Mouse (Mus musculus) heart, adult 2 months (tissue): ENCODE results near the gene Rnf43.

Experiments used
- CTCF ChIP-seq: fragments of 200-600 bp; IDR thresholded peaks from 2 replicates; pipeline ENCODE4 v1.8.1; 2022; ENCODE audit warnings: antibody characterized with exemption, mild to moderate bottlenecking, moderate library complexity
- POLR2A ChIP-seq: fragments of 200-500 bp; IDR thresholded peaks from 2 replicates; pipeline ENCODE4 v1.6.1; 2011; ENCODE audit warnings: mild to moderate bottlenecking, low read depth, low read length, control low read depth; ENCODE audit not compliant: insufficient read depth

DNA sequence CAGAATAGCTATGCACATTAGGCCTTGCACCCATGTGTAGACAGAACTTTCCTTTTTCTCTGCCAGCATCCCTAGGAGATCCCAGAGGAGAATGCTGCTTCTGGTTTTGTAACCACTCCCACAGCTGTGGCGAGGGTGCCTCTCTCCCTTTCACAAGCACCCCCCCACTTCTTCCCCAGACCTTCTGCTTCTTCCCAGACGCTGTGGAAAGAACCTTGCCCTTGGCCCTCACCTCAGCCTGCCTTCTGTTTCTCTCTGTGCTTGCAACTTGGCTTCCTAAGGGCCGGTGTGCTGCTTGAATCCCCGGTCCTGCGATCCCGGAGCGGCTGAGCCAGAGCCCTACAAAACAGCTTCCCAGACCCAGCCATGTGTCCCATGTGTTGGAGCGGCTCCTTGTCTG lies 88.5 kb downstream of the Rnf43 start:
- TF ChIP-seq CTCF: no peak
- TF ChIP-seq POLR2A: no peak
